Mouse (Mus musculus) cortical plate, adult 2 months (tissue): ENCODE data around the gene Grk4.

Experiments
- CTCF ChIP-seq: fragments of 200-500 bp; IDR thresholded peaks from 2 replicates; pipeline ENCODE4 v1.5.1; 2011; ENCODE audit warnings: mild to moderate bottlenecking, control low read depth, low read length; ENCODE audit not compliant: insufficient read depth; ENCODE audit errors: extremely low read depth
- POLR2A ChIP-seq: fragments of 200-500 bp; IDR thresholded peaks from 2 replicates; pipeline ENCODE4 v1.6.1; 2011; ENCODE audit warnings: mild to moderate bottlenecking, low read length, control low read depth; ENCODE audit not compliant: insufficient read depth; ENCODE audit errors: extremely low read depth

DNA sequence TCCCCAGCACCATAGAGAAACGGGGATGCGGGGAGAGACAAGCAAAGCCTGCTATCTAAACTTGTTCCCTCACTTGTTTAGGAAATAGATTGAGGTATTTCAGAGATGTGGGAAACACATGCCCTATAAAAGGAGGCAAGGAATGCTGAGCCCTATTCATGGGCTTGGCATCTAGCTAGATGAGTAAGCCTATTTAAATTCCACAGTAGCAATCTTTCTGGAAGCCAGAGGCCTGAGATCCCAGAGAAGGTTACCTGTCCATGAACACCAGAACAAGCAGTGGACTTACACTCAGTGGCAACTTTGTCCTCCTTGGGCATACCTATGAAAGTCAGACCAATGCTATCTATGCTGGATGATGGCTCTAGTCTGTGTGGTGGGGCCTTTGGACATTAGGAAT lies 3.1 kb downstream of the Grk4 start:
- TF ChIP-seq CTCF (no peak), POLR2A (no peak)
